Mouse (Mus musculus) midbrain, embryonic 10.5 days (tissue): ENCODE measurements around the gene Kbtbd12. TPM values are rescaled to one million over a fixed set of nuclear protein-coding genes. Genes with fewer than 3 reads are reported as not detected.
A peak's percentile ranks its signal among the peaks of the same experiment; 100 is the strongest.

ENCODE experiments used
- DNase-seq: peaks from one replicate; pipeline ENCODE4 v3.0.0-alpha.2; 2017; ENCODE audit warnings: low spot score
- H3K27ac ChIP-seq: fragments of 300-500 bp; sonication (generic); replicated peaks from 2 replicates; pipeline ENCODE4 v1.5.1; 2016; ENCODE audit warnings: mild to moderate bottlenecking
- H3K27me3 ChIP-seq: fragments of 300-500 bp; sonication (generic); 2 replicates; pipeline ENCODE4 v1.6.1; 2016; ENCODE audit warnings: low read depth, mild to moderate bottlenecking; ENCODE audit not compliant: poor library complexity, severe bottlenecking
- H3K36me3 ChIP-seq: fragments of 300-500 bp; sonication (generic); 2 replicates; pipeline ENCODE4 v1.6.1; 2016; ENCODE audit warnings: mild to moderate bottlenecking, moderate library complexity
- H3K4me1 ChIP-seq: fragments of 300-500 bp; sonication (generic); 2 replicates; pipeline ENCODE4 v1.6.1; 2016
- H3K4me3 ChIP-seq: fragments of 300-500 bp; sonication (generic); 2 replicates; pipeline ENCODE4 v1.5.1; 2016; ENCODE audit warnings: mild to moderate bottlenecking, moderate library complexity
- H3K9me3 ChIP-seq: fragments of 300-500 bp; sonication (generic); replicated peaks from 2 replicates; pipeline ENCODE4 v1.6.1; 2016; ENCODE audit warnings: mild to moderate bottlenecking
- WGBS: fragments of 180-500 bp; shearing (Covaris S2); methylation state at CpG from one replicate; pipeline ENCODE4 v1.1.7; 2016; 5-methylcytosine and 5-hydroxymethylcytosine counted together
- polyA plus RNA-seq: library from polyadenylated mRNA; unstranded; fragments of >200 nt; fragmentation: Nextera tagmentation; extraction: Ambion mirVana; gene quantifications from 2 replicates; pipeline ENCODE4 v1.2.1, GENCODE M21; 2016

Gene Kbtbd12
- polyA plus RNA-seq, 1 experiment from 2014 or later = not detected

DNA sequence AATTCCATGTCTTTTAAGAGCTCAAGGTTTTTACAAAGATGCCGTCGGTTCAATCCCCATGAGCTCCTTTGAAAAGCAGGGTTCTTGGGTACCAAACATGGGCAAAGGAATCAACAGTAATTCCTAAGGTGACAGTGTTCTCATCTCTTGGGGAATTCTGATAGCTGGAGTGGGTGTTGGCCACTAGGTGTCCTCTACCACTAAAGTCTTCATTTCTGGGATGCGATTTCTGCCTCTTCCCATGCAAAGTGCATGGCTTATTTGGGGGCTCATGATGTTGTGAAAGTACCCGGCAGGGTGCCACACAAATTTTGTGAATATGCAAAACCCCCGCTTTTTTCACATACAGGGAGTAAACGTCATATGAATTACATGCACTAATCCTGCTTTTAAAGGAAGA is 72.7 kb downstream of the Kbtbd12 start:
- peak; percentile 19 for DNase-seq
- H3K9me3 ChIP-seq = no peaks in the 10 kb centered on the region
- H3K4me3 ChIP-seq = no peak overlapping the region
- H3K27me3 ChIP-seq = peaks cover 59% of the 10 kb centered on the region
- H3K27ac ChIP-seq = no peak overlapping the region
- WGBS = 34% methylated on average over 6 of the region's 6 CpGs
- H3K36me3 ChIP-seq = no peaks in the 10 kb centered on the region
- H3K4me1 ChIP-seq = peaks cover 13% of the 10 kb centered on the region

DNA sequence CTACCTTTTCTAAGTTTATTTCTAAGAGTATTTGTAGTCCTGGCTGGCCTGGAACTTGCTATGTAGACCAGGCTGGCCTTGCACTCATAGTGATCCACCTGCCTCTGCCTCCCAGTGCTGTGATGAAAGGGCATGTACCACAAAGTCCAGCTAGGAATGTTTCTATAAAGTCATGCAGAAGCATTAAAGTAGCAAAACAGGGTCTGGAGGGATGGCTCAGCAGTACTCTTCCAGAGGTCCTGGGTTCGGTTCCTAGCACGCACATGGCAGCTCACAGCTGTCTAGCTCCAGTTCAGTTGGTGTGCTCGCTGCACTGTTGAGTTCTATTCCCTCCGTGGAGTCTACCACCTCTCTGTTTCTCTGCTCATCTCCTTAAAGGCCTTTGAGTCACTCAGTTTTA is 77.6 kb downstream of the Kbtbd12 start:
- DNase-seq = no peak
- Histone ChIP-seq H3K27ac (no peak overlapping the region), H3K9me3 (no peaks in the 10 kb centered on the region), H3K36me3 (no peaks in the 10 kb centered on the region), H3K27me3 (peaks cover 52% of the 10 kb centered on the region), H3K4me1 (peaks cover 6% of the 10 kb centered on the region; the same call in 1 of the 2 replicates), H3K4me3 (no peak overlapping the region)
- 91% methylated on average over 4 of the region's 4 CpGs for WGBS

DNA sequence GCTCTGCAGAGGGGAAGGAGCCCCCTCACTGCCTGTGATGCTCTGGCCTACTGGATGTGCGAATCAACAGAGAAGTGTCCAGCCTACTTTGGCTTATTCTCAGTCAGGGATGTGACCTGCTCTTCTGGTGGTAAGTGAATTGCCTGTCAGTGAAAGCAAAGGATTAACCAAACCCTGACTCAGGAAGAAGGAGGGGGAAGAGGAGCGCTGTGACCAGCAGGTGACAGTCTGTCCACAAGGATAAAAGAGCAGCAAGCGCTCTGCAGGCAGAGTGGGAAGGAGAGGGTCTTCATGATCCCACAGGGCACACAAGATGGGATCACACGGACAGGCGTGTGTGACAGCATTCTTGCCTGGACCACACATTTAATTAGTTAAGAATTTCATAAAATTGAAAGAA is 78.1 kb downstream of the Kbtbd12 start:
- 27% methylated on average over 5 of the region's 5 CpGs for WGBS
- Histone ChIP-seq H3K27me3 (peaks cover 47% of the 10 kb centered on the region), H3K27ac (no peak overlapping the region), H3K4me3 (no peak overlapping the region), H3K9me3 (no peaks in the 10 kb centered on the region), H3K36me3 (no peaks in the 10 kb centered on the region), H3K4me1 (peaks cover 6% of the 10 kb centered on the region; the same call in 1 of the 2 replicates)
- DNase-seq = no peak

DNA sequence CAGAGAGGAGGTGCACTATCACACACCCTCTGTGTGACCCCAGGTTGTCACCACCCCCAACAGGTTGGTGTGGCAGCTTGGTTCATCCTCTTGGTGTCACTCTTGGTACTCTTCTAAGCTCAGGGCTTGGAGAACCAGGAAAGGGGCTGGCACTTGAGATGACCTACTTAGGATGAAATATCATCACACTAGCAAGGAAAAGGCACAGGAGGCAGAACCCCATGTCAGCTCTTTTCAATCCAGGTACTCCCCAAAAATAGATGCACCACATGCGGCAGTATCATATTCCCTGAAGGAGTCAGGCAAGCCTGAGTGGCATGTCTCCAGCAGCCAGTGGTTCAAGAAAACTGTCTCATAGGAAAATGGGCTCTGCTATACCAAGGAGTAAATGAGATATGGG is 79.7 kb downstream of the Kbtbd12 start:
- no peaks in the 10 kb centered on the region for H3K36me3 ChIP-seq
- no peaks in the 10 kb centered on the region for H3K9me3 ChIP-seq
- no peak overlapping the region for H3K4me3 ChIP-seq
- no peak for DNase-seq
- WGBS = 91% methylated on average over 1 of the region's 1 CpGs
- H3K27me3 ChIP-seq = peaks cover 32% of the 10 kb centered on the region; the same call in 1 of the 2 replicates
- no peak overlapping the region for H3K27ac ChIP-seq
- H3K4me1 ChIP-seq = peaks cover 6% of the 10 kb centered on the region; the same call in 1 of the 2 replicates

DNA sequence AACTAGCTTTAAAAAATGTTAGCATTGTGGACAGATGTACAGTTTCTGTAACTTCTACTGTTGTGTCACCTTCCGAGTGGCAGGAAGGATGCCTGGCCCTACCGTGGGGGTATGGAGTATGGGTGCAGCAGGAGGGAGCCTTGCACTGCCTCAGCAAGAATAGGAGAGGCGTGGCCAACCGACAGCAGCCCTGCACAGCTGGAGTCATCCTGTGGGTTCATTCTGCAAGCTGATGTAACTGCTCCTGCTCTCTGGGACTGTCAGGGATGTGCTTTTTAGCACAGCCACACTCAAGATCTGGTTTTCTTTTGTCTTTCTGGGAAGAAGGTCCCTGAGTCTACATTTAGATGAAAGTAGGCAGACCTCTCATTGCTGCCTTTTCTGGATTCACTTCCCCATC is 80.2 kb downstream of the Kbtbd12 start:
- Histone ChIP-seq H3K4me1 (peaks cover 6% of the 10 kb centered on the region; the same call in 1 of the 2 replicates), H3K9me3 (no peaks in the 10 kb centered on the region), H3K36me3 (no peaks in the 10 kb centered on the region), H3K27ac (no peak overlapping the region), H3K4me3 (no peak overlapping the region), H3K27me3 (peaks cover 31% of the 10 kb centered on the region; the same call in 1 of the 2 replicates)
- 20% methylated on average over 4 of the region's 4 CpGs for WGBS
- DNase-seq = no peak

DNA sequence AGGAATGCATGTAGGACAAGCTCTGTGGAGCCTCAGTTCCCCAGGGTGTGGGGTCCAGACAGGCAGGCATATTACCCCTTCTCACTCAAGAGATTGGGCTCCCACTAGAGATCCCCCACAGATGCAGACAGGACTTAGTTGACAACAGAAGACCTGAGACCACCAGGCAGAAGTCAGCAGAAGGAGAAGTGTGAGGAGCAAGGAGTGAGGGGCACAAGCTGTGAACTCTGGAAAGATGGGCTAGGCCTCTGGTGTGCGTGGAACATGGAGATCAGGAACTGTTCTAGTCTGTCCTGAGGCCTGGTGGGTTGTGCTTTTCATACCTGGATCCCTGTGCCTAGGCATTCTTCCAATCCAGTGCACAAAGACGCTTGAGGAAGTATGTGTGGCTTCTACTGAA is 87.8 kb downstream of the Kbtbd12 start:
- Histone ChIP-seq H3K36me3 (no peaks in the 10 kb centered on the region), H3K27ac (no peak overlapping the region)
- DNase-seq = no peak

DNA sequence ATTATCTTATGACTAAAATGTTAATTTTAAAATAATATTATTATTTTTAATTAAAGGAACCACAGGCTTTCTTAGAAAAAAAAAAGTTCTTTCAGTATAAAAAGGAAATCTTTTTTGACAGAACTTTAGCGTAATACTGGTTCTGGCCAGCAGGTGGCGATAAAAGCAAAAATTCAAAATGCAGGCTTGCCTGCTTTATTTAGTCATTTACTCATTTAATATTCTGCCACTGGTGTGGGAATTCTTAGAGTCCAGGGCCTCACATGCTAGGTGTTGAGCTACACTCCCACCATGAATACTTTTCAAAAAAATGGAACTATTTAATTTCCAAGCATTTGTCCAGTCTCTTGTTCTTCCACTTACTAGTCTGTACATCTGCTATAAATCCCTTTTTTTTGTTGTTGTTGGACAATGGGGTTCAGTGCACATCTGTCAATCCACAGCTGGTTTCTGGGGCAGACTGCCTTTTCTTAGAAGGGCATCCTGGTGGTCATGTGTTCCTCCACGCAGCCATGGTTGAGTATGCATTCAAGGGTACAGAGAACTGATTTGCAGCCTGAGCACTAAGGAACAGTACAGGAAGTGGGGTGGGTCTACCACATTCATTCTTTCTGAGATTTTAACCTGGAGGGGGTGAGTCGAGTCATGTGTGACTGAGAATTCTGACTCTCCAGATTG is 88.5 kb downstream of the Kbtbd12 start:
- H3K9me3 ChIP-seq = no peaks in the 10 kb centered on the region
- WGBS = 33% methylated on average over 4 of the region's 4 CpGs
- no peaks in the 10 kb centered on the region for H3K36me3 ChIP-seq
- peaks cover 38% of the 10 kb centered on the region for H3K27me3 ChIP-seq
- peak; percentile 64 for DNase-seq
- H3K27ac ChIP-seq = no peak overlapping the region
- H3K4me3 ChIP-seq = no peak overlapping the region
- H3K4me1 ChIP-seq = peaks cover 16% of the 10 kb centered on the region

More for the DNA sequence above, 87.8 kb downstream of the Kbtbd12 start:
- Histone ChIP-seq H3K27me3 (peaks cover 31% of the 10 kb centered on the region), H3K9me3 (no peaks in the 10 kb centered on the region), H3K4me1 (peaks cover 11% of the 10 kb centered on the region), H3K4me3 (no peak overlapping the region)
- 81% methylated on average over 2 of the region's 2 CpGs for WGBS

DNA sequence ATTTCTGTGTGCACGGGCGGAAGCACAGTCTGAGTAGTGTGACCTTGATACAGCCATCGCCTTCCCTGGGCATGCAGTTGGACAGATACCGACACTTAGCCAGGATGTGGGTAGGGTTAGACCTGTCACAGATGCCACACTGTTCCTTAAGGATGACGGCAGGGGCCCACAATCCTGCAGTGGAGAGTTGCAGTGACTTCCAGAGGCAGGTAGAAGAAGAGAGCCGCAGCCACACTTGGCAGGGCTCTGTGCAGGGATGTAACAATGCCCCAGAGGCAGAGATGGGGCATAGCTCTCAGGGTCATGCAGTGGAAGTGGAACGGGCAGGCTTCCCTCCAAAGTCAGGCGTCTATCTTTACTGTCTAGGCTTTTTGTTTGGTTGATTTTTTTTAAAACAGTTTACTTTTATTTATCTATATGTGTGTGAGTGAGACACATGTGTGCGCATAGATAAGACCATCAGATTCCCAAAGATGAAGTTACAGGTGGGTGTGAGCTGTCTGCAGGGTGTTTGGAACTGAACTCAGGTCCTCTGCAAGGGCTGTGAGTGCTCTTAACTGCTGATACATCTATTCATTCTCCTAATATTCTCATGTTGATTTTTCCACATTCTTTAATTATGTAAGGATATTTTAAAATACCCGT is 89.2 kb downstream of the Kbtbd12 start:
- peaks cover 39% of the 10 kb centered on the region for H3K27me3 ChIP-seq
- 85% methylated on average over 10 of the region's 10 CpGs for WGBS
- no peaks in the 10 kb centered on the region for H3K9me3 ChIP-seq
- no peak for DNase-seq
- H3K4me3 ChIP-seq = no peak overlapping the region
- H3K27ac ChIP-seq = no peak overlapping the region
- H3K36me3 ChIP-seq = no peaks in the 10 kb centered on the region
- H3K4me1 ChIP-seq = peaks cover 16% of the 10 kb centered on the region

DNA sequence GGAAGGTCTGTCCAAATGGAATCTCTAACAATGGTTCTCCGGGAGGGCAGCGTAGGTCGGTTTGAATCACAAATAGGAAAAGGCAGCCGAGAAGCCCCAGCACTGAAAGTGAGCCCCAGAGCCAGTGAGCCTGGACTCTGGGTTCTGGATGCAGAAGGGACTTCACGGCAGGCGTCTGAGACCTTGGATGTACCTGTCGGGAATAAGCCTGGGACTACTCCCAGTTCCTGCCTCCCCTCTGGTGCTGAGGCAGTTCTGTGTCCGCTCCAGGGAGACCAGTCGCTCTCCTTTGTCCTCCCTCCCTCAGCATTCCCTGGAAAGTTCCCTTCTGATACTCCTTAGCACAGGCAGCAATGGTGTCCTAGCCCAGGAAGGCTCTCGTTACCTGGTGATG is 92.4 kb downstream of the Kbtbd12 start:
- no peaks in the 10 kb centered on the region for H3K36me3 ChIP-seq
- no peaks in the 10 kb centered on the region for H3K9me3 ChIP-seq
- peaks cover 16% of the 10 kb centered on the region for H3K4me1 ChIP-seq
- peaks cover 39% of the 10 kb centered on the region for H3K27me3 ChIP-seq
- 21% methylated on average over 10 of the region's 10 CpGs for WGBS
- peak overlapping the region; percentile 68 for H3K27ac ChIP-seq
- DNase-seq = peak; percentile 21
- H3K4me3 ChIP-seq = peak overlapping the region; percentile 23; the same call in 1 of the 2 replicates

DNA sequence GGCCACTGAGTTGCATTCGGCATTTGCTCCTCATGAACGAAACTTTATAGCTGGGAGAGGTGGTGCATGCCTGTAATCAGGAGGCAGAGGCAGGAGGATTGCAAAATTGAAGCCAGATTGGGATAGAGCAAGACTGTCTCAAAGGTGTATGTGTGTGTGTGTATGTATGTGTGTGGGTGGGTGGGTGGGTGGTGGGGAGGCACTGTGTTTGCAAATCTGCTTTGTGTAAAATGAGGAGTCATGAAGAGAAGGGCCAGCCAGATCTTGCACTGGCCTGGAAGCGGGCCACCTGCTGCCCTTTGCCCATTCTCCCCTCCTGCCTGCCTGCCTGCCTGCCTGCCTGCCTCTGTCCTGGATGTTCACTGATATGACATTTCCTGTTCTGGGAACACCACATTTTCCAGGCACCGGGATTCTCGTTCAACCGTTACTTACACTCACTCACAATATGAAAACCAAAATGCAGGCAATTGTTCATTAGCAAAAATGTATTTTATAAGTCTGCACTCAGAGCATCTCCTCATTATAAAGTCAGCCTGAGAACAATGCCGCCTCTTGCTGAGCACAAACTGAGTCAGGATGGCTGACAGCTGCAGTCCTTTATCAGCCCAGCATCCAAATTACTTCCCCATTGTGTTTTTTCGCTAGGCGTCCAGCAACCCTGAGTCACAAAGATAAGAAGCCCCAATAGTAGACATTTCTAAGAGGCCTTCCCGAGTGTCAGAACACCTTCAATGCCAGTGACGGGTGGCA is 92.9 kb downstream of the Kbtbd12 start:
- Histone ChIP-seq H3K4me1 (peaks cover 16% of the 10 kb centered on the region), H3K27ac (peak overlapping the region; percentile 68), H3K9me3 (no peaks in the 10 kb centered on the region), H3K36me3 (no peaks in the 10 kb centered on the region), H3K27me3 (peaks cover 39% of the 10 kb centered on the region), H3K4me3 (peak overlapping the region; percentile 23; the same call in 1 of the 2 replicates)
- DNase-seq = peak; percentile 25
- 38% methylated on average over 11 of the region's 11 CpGs for WGBS

DNA sequence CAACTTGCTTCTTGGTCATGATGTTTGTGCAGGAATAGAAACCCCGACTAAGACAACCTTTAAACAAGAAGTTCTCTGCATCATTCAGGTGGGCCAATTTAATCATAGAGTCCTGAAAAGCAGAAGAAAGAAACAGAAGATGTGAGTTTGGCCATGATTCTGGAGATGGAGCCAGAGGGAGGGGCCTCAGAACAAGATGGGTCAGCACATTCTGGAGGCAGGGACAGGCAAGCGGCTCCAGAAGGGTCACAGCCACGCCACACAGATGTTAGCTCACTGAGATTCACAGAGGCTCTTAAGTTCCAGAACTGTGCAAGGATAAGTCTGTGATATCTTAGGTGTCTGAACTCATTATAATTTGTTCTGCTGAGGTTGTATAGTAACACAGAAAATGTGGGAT is 93.5 kb downstream of the Kbtbd12 start:
- H3K4me1 ChIP-seq = peaks cover 16% of the 10 kb centered on the region
- no peak overlapping the region for H3K27ac ChIP-seq
- H3K4me3 ChIP-seq = no peak overlapping the region
- H3K27me3 ChIP-seq = peaks cover 39% of the 10 kb centered on the region
- WGBS = 77% methylated on average over 3 of the region's 3 CpGs
- H3K9me3 ChIP-seq = no peaks in the 10 kb centered on the region
- no peaks in the 10 kb centered on the region for H3K36me3 ChIP-seq
- DNase-seq = no peak

DNA sequence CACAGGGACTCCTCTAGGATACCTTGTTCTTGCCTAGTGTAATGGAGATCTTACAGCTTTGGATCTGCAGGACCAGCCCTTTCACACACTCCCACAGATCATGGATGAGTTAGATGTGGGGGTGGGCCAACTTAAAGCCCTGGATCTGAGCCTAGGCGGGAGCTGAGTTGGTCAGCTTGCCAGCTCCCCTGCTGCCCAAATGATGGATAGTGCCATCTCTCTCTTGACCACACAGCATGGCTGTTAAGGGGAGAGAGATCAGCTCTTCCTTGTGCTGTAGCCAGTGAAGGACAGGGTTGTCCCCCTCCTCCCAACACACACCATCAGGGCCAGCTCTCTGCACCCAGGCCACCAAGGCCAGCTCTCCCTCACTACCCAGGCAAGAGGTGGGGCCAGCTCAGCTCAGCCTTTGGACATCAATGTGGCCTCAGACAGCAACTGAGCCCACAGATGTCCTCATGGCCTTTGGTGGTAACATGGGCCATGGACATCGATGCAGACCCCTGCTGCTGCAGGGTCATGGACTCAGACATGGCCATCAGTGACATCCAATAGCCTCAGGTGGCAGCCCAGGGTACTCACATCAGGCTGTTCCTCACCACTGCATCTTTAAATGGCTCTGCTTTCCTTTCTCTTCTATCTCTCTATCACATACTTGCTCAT is 97.5 kb downstream of the Kbtbd12 start:
- H3K27ac ChIP-seq = no peak overlapping the region
- peaks cover 8% of the 10 kb centered on the region for H3K4me1 ChIP-seq
- peaks cover 11% of the 10 kb centered on the region for H3K27me3 ChIP-seq
- H3K4me3 ChIP-seq = no peak overlapping the region
- WGBS = 81% methylated on average over 2 of the region's 2 CpGs
- no peaks in the 10 kb centered on the region for H3K36me3 ChIP-seq
- H3K9me3 ChIP-seq = no peaks in the 10 kb centered on the region
- no peak for DNase-seq
